Mouse (Mus musculus): Measurements from ENCODE around the gene Lrrc40. TPM values are rescaled to one million over a fixed set of nuclear protein-coding genes. Genes with fewer than 3 reads are reported as not detected.

Gene Lrrc40
- polyA plus RNA-seq, 1 experiment from 2014 or later, result 44.8 TPM

GRCm38 (mm10) chr3:158049508-158049907 is 13.0 kb downstream of the Lrrc40 start:
- Histone ChIP-seq H3K27ac (replicated peaks) (no peak overlapping the region), H3K4me3 (no peak overlapping the region), H3K4me2 (no peak overlapping the region), H3K9ac (no peak overlapping the region), H3K9me3 (no peaks in the 10 kb centered on the region), H3K36me3 (peaks cover 45% of the 10 kb centered on the region), H3K27me3 (replicated peaks) (no peaks in the 10 kb centered on the region), H3K4me1 (no peaks in the 10 kb centered on the region)
- ATAC-seq (ENCODE audit: extremely low read depth, insufficient number of reproducible peaks, low FRiP score, low TSS enrichment), result no peak
- WGBS, result 80% methylated on average over 2 of the region's 2 CpGs

GRCm38 (mm10) chr3:158060621-158061291 is 24.3 kb downstream of the Lrrc40 start:
- Histone ChIP-seq H3K4me1 (no peaks in the 10 kb centered on the region), H3K36me3 (peaks cover 68% of the 10 kb centered on the region), H3K9me3 (no peaks in the 10 kb centered on the region), H3K4me3 (no peak overlapping the region), H3K27me3 (replicated peaks) (no peaks in the 10 kb centered on the region), H3K4me2 (no peak overlapping the region), H3K9ac (no peak overlapping the region), H3K27ac (replicated peaks) (no peak overlapping the region)
- 81% methylated on average over 2 of the region's 2 CpGs for WGBS
- ATAC-seq (ENCODE audit: extremely low read depth, insufficient number of reproducible peaks, low FRiP score, low TSS enrichment), result no peak

- no peaks in the 10 kb centered on the region for H3K4me1 ChIP-seq
- no peaks in the 10 kb centered on the region for H3K9me3 ChIP-seq
- H3K4me3 ChIP-seq, result no peak overlapping the region
- H3K27me3 ChIP-seq (replicated peaks), result no peaks in the 10 kb centered on the region
- 92% methylated on average over 5 of the region's 5 CpGs for WGBS
- H3K27ac ChIP-seq (replicated peaks), result no peak overlapping the region
- H3K4me2 ChIP-seq, result no peak overlapping the region
- peaks cover 59% of the 10 kb centered on the region for H3K36me3 ChIP-seq
- no peak overlapping the region for H3K9ac ChIP-seq
- ATAC-seq (ENCODE audit: extremely low read depth, insufficient number of reproducible peaks, low FRiP score, low TSS enrichment), result no peak
Observed at GRCm38 (mm10) chr3:158061811-158062523, 25.5 kb downstream of the Lrrc40 start.

GRCm38 (mm10) chr3:158065256-158065655 is 28.8 kb downstream of the Lrrc40 start:
- H3K27ac ChIP-seq (replicated peaks), result no peak overlapping the region
- H3K4me3 ChIP-seq, result no peak overlapping the region
- H3K36me3 ChIP-seq, result peaks cover 39% of the 10 kb centered on the region
- H3K9ac ChIP-seq, result no peak overlapping the region
- H3K27me3 ChIP-seq (replicated peaks), result no peaks in the 10 kb centered on the region
- H3K4me2 ChIP-seq, result no peak overlapping the region
- no peaks in the 10 kb centered on the region for H3K9me3 ChIP-seq
- ATAC-seq (ENCODE audit: extremely low read depth, insufficient number of reproducible peaks, low FRiP score, low TSS enrichment), result no peak
- peaks cover 11% of the 10 kb centered on the region for H3K4me1 ChIP-seq
- WGBS, result 92% methylated on average over 2 of the region's 2 CpGs

GRCm38 (mm10) chr3:158067916-158068315 is 31.5 kb downstream of the Lrrc40 start:
- Histone ChIP-seq H3K4me1 (peaks cover 11% of the 10 kb centered on the region), H3K27me3 (replicated peaks) (no peaks in the 10 kb centered on the region), H3K4me2 (no peak overlapping the region), H3K4me3 (no peak overlapping the region), H3K27ac (replicated peaks) (no peak overlapping the region), H3K36me3 (peaks cover 34% of the 10 kb centered on the region), H3K9ac (no peak overlapping the region), H3K9me3 (no peaks in the 10 kb centered on the region)
- WGBS, result 79% methylated on average over 7 of the region's 7 CpGs
- no peak for ATAC-seq (ENCODE audit: extremely low read depth, insufficient number of reproducible peaks, low FRiP score, low TSS enrichment)

- WGBS, result 58% methylated on average over 9 of the region's 9 CpGs
- H3K4me1 ChIP-seq, result peaks cover 11% of the 10 kb centered on the region
- no peak for ATAC-seq (ENCODE audit: extremely low read depth, insufficient number of reproducible peaks, low FRiP score, low TSS enrichment)
- no peaks in the 10 kb centered on the region for H3K27me3 ChIP-seq (replicated peaks)
- peaks cover 31% of the 10 kb centered on the region for H3K36me3 ChIP-seq
- H3K4me3 ChIP-seq, result no peak overlapping the region
- H3K9me3 ChIP-seq, result no peaks in the 10 kb centered on the region
- H3K27ac ChIP-seq (replicated peaks), result no peak overlapping the region; the same call in 1 of the 2 replicates
- H3K9ac ChIP-seq, result no peak overlapping the region
- H3K4me2 ChIP-seq, result no peak overlapping the region
Observed at GRCm38 (mm10) chr3:158068613-158069263, 32.3 kb downstream of the Lrrc40 start.

GRCm38 (mm10) chr3:158075004-158075403 is 38.5 kb downstream of the Lrrc40 start:
- no peak overlapping the region for H3K27ac ChIP-seq (replicated peaks)
- no peaks in the 10 kb centered on the region for H3K27me3 ChIP-seq (replicated peaks)
- ATAC-seq (ENCODE audit: extremely low read depth, insufficient number of reproducible peaks, low FRiP score, low TSS enrichment), result no peak
- H3K4me2 ChIP-seq, result no peak overlapping the region
- H3K4me1 ChIP-seq, result no peaks in the 10 kb centered on the region
- H3K4me3 ChIP-seq, result no peak overlapping the region
- peaks cover 4% of the 10 kb centered on the region; the same call in 1 of the 2 replicates for H3K36me3 ChIP-seq
- no peaks in the 10 kb centered on the region for H3K9me3 ChIP-seq
- WGBS, result 57% methylated on average over 2 of the region's 2 CpGs
- no peak overlapping the region for H3K9ac ChIP-seq

GRCm38 (mm10) chr3:158076685-158077379 is 40.4 kb downstream of the Lrrc40 start:
- Histone ChIP-seq H3K36me3 (no peaks in the 10 kb centered on the region), H3K27me3 (replicated peaks) (no peaks in the 10 kb centered on the region), H3K4me2 (no peak overlapping the region), H3K4me1 (no peaks in the 10 kb centered on the region), H3K9me3 (no peaks in the 10 kb centered on the region), H3K9ac (no peak overlapping the region), H3K4me3 (no peak overlapping the region), H3K27ac (replicated peaks) (no peak overlapping the region)
- ATAC-seq (ENCODE audit: extremely low read depth, insufficient number of reproducible peaks, low FRiP score, low TSS enrichment), result no peak
- 34% methylated on average over 4 of the region's 4 CpGs for WGBS

- Histone ChIP-seq H3K36me3 (no peaks in the 10 kb centered on the region), H3K9ac (no peak overlapping the region), H3K4me2 (no peak overlapping the region), H3K27me3 (replicated peaks) (no peaks in the 10 kb centered on the region), H3K4me3 (no peak overlapping the region), H3K4me1 (no peaks in the 10 kb centered on the region), H3K27ac (replicated peaks) (no peak overlapping the region), H3K9me3 (no peaks in the 10 kb centered on the region)
- WGBS, result 36% methylated on average over 1 of the region's 1 CpGs
- ATAC-seq (ENCODE audit: extremely low read depth, insufficient number of reproducible peaks, low FRiP score, low TSS enrichment), result no peak
Observed at GRCm38 (mm10) chr3:158077380-158077772, 40.9 kb downstream of the Lrrc40 start.

- Histone ChIP-seq H3K9ac (no peak overlapping the region), H3K4me3 (no peak overlapping the region), H3K36me3 (no peaks in the 10 kb centered on the region), H3K27me3 (replicated peaks) (no peaks in the 10 kb centered on the region), H3K4me1 (no peaks in the 10 kb centered on the region), H3K4me2 (no peak overlapping the region), H3K9me3 (no peaks in the 10 kb centered on the region), H3K27ac (replicated peaks) (no peak overlapping the region)
- ATAC-seq (ENCODE audit: extremely low read depth, insufficient number of reproducible peaks, low FRiP score, low TSS enrichment), result no peak
- 67% methylated on average over 5 of the region's 5 CpGs for WGBS
Observed at GRCm38 (mm10) chr3:158077828-158078227, 41.4 kb downstream of the Lrrc40 start.

GRCm38 (mm10) chr3:158091601-158092000 is 55.1 kb downstream of the Lrrc40 start:
- ATAC-seq (ENCODE audit: extremely low read depth, insufficient number of reproducible peaks, low FRiP score, low TSS enrichment), result no peak
- Histone ChIP-seq H3K36me3 (no peaks in the 10 kb centered on the region), H3K9ac (no peak overlapping the region), H3K27ac (replicated peaks) (no peak overlapping the region), H3K9me3 (no peaks in the 10 kb centered on the region), H3K4me2 (no peak overlapping the region), H3K4me1 (no peaks in the 10 kb centered on the region), H3K4me3 (no peak overlapping the region), H3K27me3 (replicated peaks) (no peaks in the 10 kb centered on the region)
- 74% methylated on average over 3 of the region's 3 CpGs for WGBS

Data from heart, embryonic 13.5 days (tissue).